Mouse (Mus musculus): ENCODE measurements around the gene Fcgr4. TPM values are rescaled to one million over a fixed set of nuclear protein-coding genes. Genes with fewer than 3 reads are reported as not detected.

Fcgr4 gene
- total and polyA plus RNA-seq, 3 experiments: 0.70 to 1.4 (median 1.2) TPM

- Histone ChIP-seq H3K4me1 (ENCODE audit: control insufficient read depth, insufficient read depth, low read length) (peaks cover 1% of the 10 kb centered on the region), H3K36me3 (ENCODE audit: control insufficient read depth, insufficient read depth, low read length) (no peaks in the 10 kb centered on the region), H3K27ac (peak overlapping the region; percentile 90), H3K27me3 (ENCODE audit: control insufficient read depth, insufficient read depth, low read length) (no peaks in the 10 kb centered on the region), H3K9ac (ENCODE audit: low read depth, low read length) (peak overlapping the region; percentile 61), H3K79me2 (replicated peaks; ENCODE audit: control insufficient read depth, insufficient read depth, low read length) (no peaks in the 10 kb centered on the region), H3K4me3 (peak overlapping the region; percentile 81)
- under 1% methylated on average over 47 of the region's 47 CpGs for WGBS
- intact Hi-C loops (cut with DNase I): loop anchor here (2.0 kb wide), 1 partner anchor 465 kb away; the partner anchor contains the start of gene Alyref2
- peak; percentile 81 to 86 for DNase-seq
- TF ChIP-seq EP300 (IDR thresholded peaks at IDR 0.05; ENCODE audit: insufficient read depth, low read depth, low read length) (peak; percentile 88), POLR2A (IDR thresholded peaks at IDR 0.05; ENCODE audit: insufficient read depth, low read depth, low read length) (no peak)
These were observed 19.4 kb downstream of the Fcgr4 start for GRCm38 (mm10) chr1:171037861-171038721.

GRCm38 (mm10) chr1:171039135-171039534 is 20.4 kb downstream of the Fcgr4 start:
- Histone ChIP-seq H3K27me3 (ENCODE audit: control insufficient read depth, insufficient read depth, low read length) (no peaks in the 10 kb centered on the region), H3K9ac (ENCODE audit: low read depth, low read length) (no peak overlapping the region), H3K27ac (no peak overlapping the region), H3K36me3 (ENCODE audit: control insufficient read depth, insufficient read depth, low read length) (no peaks in the 10 kb centered on the region), H3K4me1 (ENCODE audit: control insufficient read depth, insufficient read depth, low read length) (peaks cover 1% of the 10 kb centered on the region), H3K4me3 (no peak overlapping the region), H3K79me2 (replicated peaks; ENCODE audit: control insufficient read depth, insufficient read depth, low read length) (no peaks in the 10 kb centered on the region)
- intact Hi-C loops (cut with DNase I): loop anchor here (2.0 kb wide), 1 partner anchor 464 kb away; the partner anchor contains the start of gene Alyref2
- DNase-seq: no peak
- no peak for TF ChIP-seq CTCF (IDR thresholded peaks at IDR 0.05)
- no peak for TF ChIP-seq EP300 (IDR thresholded peaks at IDR 0.05; ENCODE audit: insufficient read depth, low read depth, low read length)
- no peak for TF ChIP-seq POLR2A (IDR thresholded peaks at IDR 0.05; ENCODE audit: insufficient read depth, low read depth, low read length)
- 84% methylated on average over 6 of the region's 6 CpGs for WGBS

DNA sequence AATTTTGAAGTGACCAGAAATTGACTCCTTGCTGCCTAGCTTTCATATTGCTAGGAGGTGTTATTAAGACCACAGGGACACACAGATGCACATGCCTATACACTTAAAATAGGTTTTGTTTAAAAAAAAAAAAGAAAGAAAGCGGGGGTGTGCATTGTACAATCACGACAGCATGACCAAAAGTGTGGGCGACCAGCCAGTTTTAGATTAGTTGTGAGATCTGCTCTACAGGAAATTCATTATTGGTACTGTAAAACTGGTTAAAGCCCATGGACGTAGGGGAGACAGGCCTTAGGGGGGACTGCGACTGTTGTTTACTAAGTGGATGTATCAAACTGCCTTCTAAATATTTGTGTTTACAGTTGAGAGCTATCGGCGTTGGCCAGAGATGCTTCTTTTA is 21.2 kb downstream of the Fcgr4 start:
- intact Hi-C loops (cut with DNase I): loop anchor here (2.0 kb wide), 1 partner anchor 463 kb away; the partner anchor contains the start of gene Alyref2
- WGBS: 75% methylated on average over 7 of the region's 7 CpGs
- Histone ChIP-seq H3K4me3 (no peak overlapping the region), H3K36me3 (ENCODE audit: control insufficient read depth, insufficient read depth, low read length) (no peaks in the 10 kb centered on the region), H3K27ac (no peak overlapping the region), H3K79me2 (replicated peaks; ENCODE audit: control insufficient read depth, insufficient read depth, low read length) (no peaks in the 10 kb centered on the region), H3K27me3 (ENCODE audit: control insufficient read depth, insufficient read depth, low read length) (no peaks in the 10 kb centered on the region), H3K9ac (ENCODE audit: low read depth, low read length) (no peak overlapping the region), H3K4me1 (ENCODE audit: control insufficient read depth, insufficient read depth, low read length) (peaks cover 1% of the 10 kb centered on the region)
- no peak for DNase-seq
- TF ChIP-seq EP300 (IDR thresholded peaks at IDR 0.05; ENCODE audit: insufficient read depth, low read depth, low read length) (no peak), CTCF (IDR thresholded peaks at IDR 0.05) (no peak), POLR2A (IDR thresholded peaks at IDR 0.05; ENCODE audit: insufficient read depth, low read depth, low read length) (no peak)

DNA sequence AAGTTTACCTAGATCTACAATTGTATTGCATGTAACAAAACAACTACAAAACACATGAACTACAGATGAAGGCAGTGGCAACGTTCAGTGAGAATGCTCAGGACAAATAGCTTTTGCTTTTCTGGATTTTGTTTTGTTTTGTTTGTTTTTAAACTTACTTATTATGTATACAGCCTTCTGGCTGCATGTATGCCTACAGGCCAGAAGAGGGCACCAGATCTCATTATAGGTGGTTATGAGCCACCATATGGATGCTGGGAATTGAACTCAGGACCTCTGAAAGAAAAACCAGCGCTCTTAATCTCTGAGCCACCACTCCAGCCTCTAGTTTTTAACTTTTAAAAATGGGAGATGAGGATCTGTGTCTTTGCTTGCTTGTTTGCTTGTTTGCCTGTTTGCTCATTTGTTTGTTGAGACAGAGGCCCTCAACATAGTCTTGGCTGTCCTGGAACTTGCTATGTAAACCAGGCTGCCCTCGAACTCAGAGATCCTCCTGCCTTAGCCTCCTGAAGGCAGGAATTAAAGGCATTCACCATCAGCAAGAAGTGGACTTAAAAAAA is 25.0 kb downstream of the Fcgr4 start:
- peak overlapping the region; percentile 91 for H3K27ac ChIP-seq
- TF ChIP-seq EP300 (IDR thresholded peaks at IDR 0.05; ENCODE audit: insufficient read depth, low read depth, low read length): no peak
- peak; percentile 64 for TF ChIP-seq CTCF (IDR thresholded peaks at IDR 0.05)
- WGBS: 69% methylated on average over 3 of the region's 3 CpGs

GRCm38 (mm10) chr1:171044365-171045078 is 25.8 kb downstream of the Fcgr4 start:
- H3K9ac ChIP-seq (ENCODE audit: low read depth, low read length): peak overlapping the region; percentile 69
- intact Hi-C loops (cut with DNase I): loop anchor here (2.0 kb wide), 3 partner anchors 18 to 66 kb away; no protein-coding TSS in a partner anchor
- peak overlapping the region; percentile 85 for H3K4me3 ChIP-seq
- DNase-seq: peak; percentile 89 to 92
- H3K36me3 ChIP-seq (ENCODE audit: control insufficient read depth, insufficient read depth, low read length): no peaks in the 10 kb centered on the region
- peak; percentile 90 for TF ChIP-seq EP300 (IDR thresholded peaks at IDR 0.05; ENCODE audit: insufficient read depth, low read depth, low read length)
- TF ChIP-seq POLR2A (IDR thresholded peaks at IDR 0.05; ENCODE audit: insufficient read depth, low read depth, low read length): peak; percentile 56
- no peak for TF ChIP-seq CTCF (IDR thresholded peaks at IDR 0.05)
- under 1% methylated on average over 33 of the region's 33 CpGs for whole genome bisulfite sequencing
- no peaks in the 10 kb centered on the region for H3K79me2 ChIP-seq (replicated peaks; ENCODE audit: control insufficient read depth, insufficient read depth, low read length)
- no peaks in the 10 kb centered on the region; the same call in 1 of the 2 replicates for H3K4me1 ChIP-seq (ENCODE audit: control insufficient read depth, insufficient read depth, low read length)
- H3K27me3 ChIP-seq (ENCODE audit: control insufficient read depth, insufficient read depth, low read length): no peaks in the 10 kb centered on the region
- peak overlapping the region; percentile 91 for H3K27ac ChIP-seq

More for the DNA sequence above, 25.0 kb downstream of the Fcgr4 start:
- Histone ChIP-seq H3K4me1 (ENCODE audit: control insufficient read depth, insufficient read depth, low read length) (no peaks in the 10 kb centered on the region; the same call in 1 of the 2 replicates), H3K36me3 (ENCODE audit: control insufficient read depth, insufficient read depth, low read length) (no peaks in the 10 kb centered on the region), H3K79me2 (replicated peaks; ENCODE audit: control insufficient read depth, insufficient read depth, low read length) (no peaks in the 10 kb centered on the region), H3K27me3 (ENCODE audit: control insufficient read depth, insufficient read depth, low read length) (no peaks in the 10 kb centered on the region), H3K9ac (ENCODE audit: low read depth, low read length) (no peak overlapping the region), H3K4me3 (peak overlapping the region; percentile 85)
- intact Hi-C loops (cut with DNase I): loop anchor here (2.0 kb wide), 3 partner anchors 19 to 67 kb away; no protein-coding TSS in a partner anchor
- DNase-seq: no peak
